Mouse (Mus musculus) CH12.LX (cell line): ENCODE measurements around the gene Zfp106. TPM values are rescaled to one million over a fixed set of nuclear protein-coding genes. Genes with fewer than 3 reads are reported as not detected.

Experiments
- DNase-seq: peaks from one replicate; pipeline ENCODE4 v3.0.0-alpha.2; 2013; ENCODE audit errors: extremely low read depth
- H3K27ac ChIP-seq: 2 replicates; pipeline ENCODE4 v1.5.1; 2012; ENCODE audit warnings: low read depth, mild to moderate bottlenecking, control low read depth, moderate library complexity; ENCODE audit not compliant: insufficient read depth
- H3K27me3 ChIP-seq: replicated peaks from 2 replicates; pipeline ENCODE3; 2012; ENCODE audit warnings: inconsistent platforms
- H3K36me3 ChIP-seq, 2 experiments: replicated peaks in 1 of 2; 2 replicates each; pipeline versions ENCODE3 to v1.6.1; 2012; ENCODE audit warnings: inconsistent platforms in 1 of 2, low read length in 1 of 2, mild to moderate bottlenecking in 1 of 2, mixed read lengths in 1 of 2, moderate library complexity in 1 of 2; ENCODE audit not compliant: control insufficient read depth in 1 of 2, insufficient read depth in 1 of 2
- H3K4me1 ChIP-seq, 2 experiments: 2 replicates each; pipeline ENCODE4 v1.6.1; 2012; ENCODE audit warnings: inconsistent platforms in 1 of 2, moderate library complexity in 1 of 2; ENCODE audit not compliant: insufficient read depth in 2 of 2, control insufficient read depth in 1 of 2
- H3K4me2 ChIP-seq: 2 replicates; pipeline ENCODE4 v1.6.1; 2012; ENCODE audit warnings: low read depth, mild to moderate bottlenecking, control low read depth; ENCODE audit not compliant: poor library complexity, insufficient read depth, severe bottlenecking
- H3K4me3 ChIP-seq, 3 experiments: fragments of 150-350 bp in 1 of 3; sonication (generic) in 1 of 3; replicated peaks in 1 of 3; 2 replicates each; pipeline versions ENCODE3 to v1.5.1; 2011 to 2012; ENCODE audit warnings: low read depth in 2 of 3, low read length in 2 of 3, mild to moderate bottlenecking in 2 of 3, moderate library complexity in 2 of 3, control low read depth in 1 of 3, improper control_type of control experiment in 1 of 3, inconsistent platforms in 1 of 3, mixed read lengths in 1 of 3; ENCODE audit not compliant: poor library complexity in 1 of 3
- H3K79me2 ChIP-seq: replicated peaks from 2 replicates; pipeline ENCODE4 v1.6.1; 2012; ENCODE audit warnings: mild to moderate bottlenecking, moderate library complexity; ENCODE audit not compliant: control insufficient read depth, poor library complexity, insufficient read depth, severe bottlenecking; ENCODE audit errors: extremely low read depth
- H3K9ac ChIP-seq: 2 replicates; pipeline ENCODE4 v1.6.1; 2012; ENCODE audit warnings: low read depth, mild to moderate bottlenecking, control low read depth, moderate library complexity; ENCODE audit not compliant: insufficient read depth
- H3K9me3 ChIP-seq: replicated peaks from 2 replicates; pipeline ENCODE3; 2012; ENCODE audit warnings: low read length, inconsistent platforms, mixed read lengths
- BHLHE40 ChIP-seq: IDR thresholded peaks from 2 replicates; pipeline ENCODE4 v1.6.1; 2011; ENCODE audit warnings: mild to moderate bottlenecking, low read depth, low read length, improper control_type of control experiment
- CHD2 ChIP-seq: IDR thresholded peaks from 2 replicates; pipeline ENCODE4 v1.6.1; 2011; ENCODE audit warnings: low read length, improper control_type of control experiment
- CTCF ChIP-seq, 2 experiments: IDR thresholded peaks in 1 of 2; conservative IDR thresholded peaks in 1 of 2; 2 replicates each; pipeline ENCODE4 v1.5.1; 2011 to 2012; ENCODE audit warnings: low read depth in 2 of 2, low read length in 2 of 2, improper control_type of control experiment in 1 of 2, inconsistent platforms in 1 of 2, mild to moderate bottlenecking in 1 of 2, moderate library complexity in 1 of 2
- E2F4 ChIP-seq: IDR thresholded peaks from 2 replicates; pipeline ENCODE4 v1.6.1; 2011; ENCODE audit warnings: low read depth, low read length, improper control_type of control experiment; ENCODE audit not compliant: insufficient replicate concordance
- ELF1 ChIP-seq: IDR thresholded peaks from 2 replicates; pipeline ENCODE4 v1.6.1; 2014; ENCODE audit warnings: low read depth, mild to moderate bottlenecking, inconsistent platforms, low read length, improper control_type of control experiment
- EP300 ChIP-seq: IDR thresholded peaks from 2 replicates; pipeline ENCODE4 v1.6.1; 2011; ENCODE audit warnings: low read length, improper control_type of control experiment
- ETS1 ChIP-seq: conservative IDR thresholded peaks from 2 replicates; pipeline ENCODE4 v1.6.1; 2012; ENCODE audit warnings: low read depth, mild to moderate bottlenecking, inconsistent platforms, low read length, improper control_type of control experiment, moderate library complexity
- GABPA ChIP-seq: IDR thresholded peaks from 2 replicates; pipeline ENCODE4 v1.6.1; 2012; ENCODE audit warnings: low read depth, low read length, improper control_type of control experiment, inconsistent platforms; ENCODE audit not compliant: insufficient replicate concordance
- JUND ChIP-seq: conservative IDR thresholded peaks from 2 replicates; pipeline ENCODE4 v1.6.1; 2011; ENCODE audit warnings: low read depth, low read length, improper control_type of control experiment
- KAT2A ChIP-seq: IDR thresholded peaks from 2 replicates; pipeline ENCODE4 v1.6.1; 2012; ENCODE audit warnings: low read length, improper control_type of control experiment, inconsistent platforms; ENCODE audit not compliant: insufficient replicate concordance
- MAZ ChIP-seq: IDR thresholded peaks from 2 replicates; pipeline ENCODE4 v1.6.1; 2012; ENCODE audit warnings: low read depth, mild to moderate bottlenecking, inconsistent platforms, low read length, improper control_type of control experiment, moderate library complexity
- MXI1 ChIP-seq: IDR thresholded peaks from 2 replicates; pipeline ENCODE4 v1.6.1; 2011; ENCODE audit warnings: mild to moderate bottlenecking, low read depth, low read length, improper control_type of control experiment
- NELFE ChIP-seq: IDR thresholded peaks from 2 replicates; pipeline ENCODE4 v1.6.1; 2011; ENCODE audit warnings: low read depth, low read length, improper control_type of control experiment
- PAX5 ChIP-seq: IDR thresholded peaks from 2 replicates; pipeline ENCODE4 v1.6.1; 2012; ENCODE audit warnings: low read length, inconsistent platforms, mixed read lengths
- POLR2A ChIP-seq: IDR thresholded peaks from 2 replicates; pipeline ENCODE4 v1.6.1; 2011; ENCODE audit warnings: low read depth, mild to moderate bottlenecking, improper control_type of control experiment, low read length
- POLR2AphosphoS2 ChIP-seq: IDR thresholded peaks from 2 replicates; pipeline ENCODE4 v1.6.1; 2011; ENCODE audit warnings: low read depth, low read length, improper control_type of control experiment
- SMC3 ChIP-seq: IDR thresholded peaks from 2 replicates; pipeline ENCODE4 v1.6.1; 2011; ENCODE audit warnings: low read depth, low read length, improper control_type of control experiment
- TCF12 ChIP-seq: IDR thresholded peaks from 2 replicates; pipeline ENCODE4 v1.6.1; 2014; ENCODE audit warnings: low read depth, mild to moderate bottlenecking, inconsistent platforms, low read length, improper control_type of control experiment
- UBTF ChIP-seq: IDR thresholded peaks from 2 replicates; pipeline ENCODE4 v1.6.1; 2012; ENCODE audit warnings: low read depth, mild to moderate bottlenecking, inconsistent platforms, low read length, improper control_type of control experiment, moderate library complexity
- ZKSCAN1 ChIP-seq: IDR thresholded peaks from 2 replicates; pipeline ENCODE4 v1.6.1; 2012; ENCODE audit warnings: low read depth, inconsistent platforms, low read length, improper control_type of control experiment, borderline replicate concordance
- ZMIZ1 ChIP-seq: IDR thresholded peaks from 2 replicates; pipeline ENCODE4 v1.6.1; 2012; ENCODE audit warnings: low read depth, mild to moderate bottlenecking, inconsistent platforms, low read length, improper control_type of control experiment
- ZNF384 ChIP-seq: IDR thresholded peaks from 2 replicates; pipeline ENCODE4 v1.6.1; 2012; ENCODE audit warnings: low read depth, low read length, improper control_type of control experiment, inconsistent platforms
- dilution Hi-C: fragments of 300-500 bp; cut with MboI; formaldehyde crosslinking; loops from 2 replicates; pipeline ENCODE4 v1.14.3; 2020; ENCODE audit warnings: low sequenced_read_pairs; ENCODE audit not compliant: extremely low pct_unique_long_range_greater_than_20kb, extremely low pct_ligation_motif_present
- in situ Hi-C: fragments of 300-500 bp; cut with MboI; formaldehyde crosslinking; loops from 3 replicates; pipeline ENCODE4 v1.14.3; 2019; ENCODE audit warnings: low sequenced_read_pairs, low pct_ligation_motif_present, low pct_unique_long_range_greater_than_20kb, mixed read lengths
- polyA plus RNA-seq: library from polyadenylated mRNA; unstranded; fragments of >175 nt; gene quantifications from 2 replicates; pipeline ENCODE4 v1.2.1, GENCODE M21; 2012; ENCODE audit warnings: low read depth; ENCODE audit not compliant: insufficient read length
- total RNA-seq, 2 experiments: library from RNA; depleted of rRNA; stranded (reverse); fragments of 300-350 nt in 1 of 2; fragments of >200 nt in 1 of 2; gene quantifications; 2 replicates each; pipeline ENCODE4 v1.2.3; 2012 to 2014

Gene Zfp106
- total and polyA plus RNA-seq, 3 experiments: 93.8 to 183 (median 130) TPM

DNA sequence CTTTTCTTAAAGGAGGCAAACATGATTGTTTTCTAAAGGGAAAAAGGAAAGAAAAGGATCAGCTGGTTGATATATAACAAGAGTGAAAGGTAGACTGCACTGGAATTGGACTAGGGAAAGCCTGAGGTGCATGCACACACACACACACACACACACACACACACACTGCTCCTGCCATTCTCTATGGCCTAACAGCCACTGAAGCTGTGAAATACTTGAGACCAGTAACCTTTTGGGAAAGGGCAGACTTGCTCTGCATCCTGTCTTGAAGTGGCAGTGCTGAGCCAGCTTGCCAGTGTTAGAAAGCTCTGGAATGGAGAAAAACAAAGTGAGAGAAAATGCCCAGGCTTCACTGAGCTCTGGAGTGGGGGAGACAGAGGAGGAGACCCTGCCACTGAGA lies 95.6 kb downstream of the Zfp106 start:
- Histone ChIP-seq H3K79me2 (no peaks in the 10 kb centered on the region), H3K4me1 (peaks cover 9 to 24% of the 10 kb centered on the region in 2 experiments), H3K36me3 (no peaks in the 10 kb centered on the region), H3K4me3 (no peak overlapping the region), H3K27ac (no peak overlapping the region), H3K9ac (no peak overlapping the region), H3K27me3 (no peaks in the 10 kb centered on the region), H3K4me2 (no peak overlapping the region), H3K9me3 (no peaks in the 10 kb centered on the region)
- dilution Hi-C loops (no loop called here), in situ Hi-C loops (loop anchor here (10.0 to 25.0 kb wide), 2 partner anchors 407 to 644 kb away; partner anchors contain the start of gene Tgm7)
- TF ChIP-seq NELFE (no peak), TCF12 (no peak), SMC3 (no peak), ZKSCAN1 (no peak), MAZ (no peak), ETS1 (no peak), KAT2A (no peak), ZMIZ1 (no peak), BHLHE40 (no peak), E2F4 (no peak), ZNF384 (no peak), POLR2A (no peak), PAX5 (no peak), POLR2AphosphoS2 (no peak), MXI1 (no peak), GABPA (no peak), EP300 (no peak), CHD2 (no peak), CTCF (conservative IDR thresholded peaks at IDR 0.05 in 1 of 2, IDR thresholded peaks at IDR 0.05 in 1 of 2; ENCODE audit: low read depth in 2 of 2, low read length in 2 of 2) (no peak)
- no peak for DNase-seq

DNA sequence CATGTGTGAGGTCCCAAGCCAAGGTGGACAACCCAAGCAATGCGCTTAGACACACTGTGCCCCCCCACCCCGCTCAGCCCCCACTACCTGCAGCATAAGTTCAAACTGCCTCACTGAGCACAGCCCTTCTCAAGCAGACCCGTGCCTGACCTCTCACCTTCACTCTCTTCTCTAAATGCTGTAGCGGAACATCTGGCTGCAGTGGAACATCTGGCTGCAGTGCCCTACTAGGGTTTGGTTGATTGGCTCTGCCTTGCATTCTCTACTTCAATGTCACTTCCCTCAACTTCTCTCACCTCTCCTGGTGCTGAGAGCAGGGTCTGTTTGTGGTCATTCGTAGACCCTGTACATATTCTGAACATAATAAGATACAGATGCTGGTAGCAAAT lies 98.3 kb downstream of the Zfp106 start:
- H3K4me3 ChIP-seq: no peak overlapping the region
- DNase-seq: no peak
- no peak overlapping the region for H3K27ac ChIP-seq
- no peaks in the 10 kb centered on the region for H3K9me3 ChIP-seq
- H3K79me2 ChIP-seq: no peaks in the 10 kb centered on the region
- dilution Hi-C loops: no loop called here
- H3K4me2 ChIP-seq: no peak overlapping the region
- no peaks in the 10 kb centered on the region for H3K27me3 ChIP-seq
- peaks cover 9 to 24% of the 10 kb centered on the region in 2 experiments for H3K4me1 ChIP-seq
- no peak overlapping the region for H3K9ac ChIP-seq
- peaks cover 0 to 7% of the 10 kb centered on the region in 2 experiments for H3K36me3 ChIP-seq
- in situ Hi-C loops: loop anchor here (10.0 to 25.0 kb wide), 2 partner anchors 409 to 647 kb away; partner anchors contain the start of gene Tgm7
- TF ChIP-seq UBTF (no peak), ELF1 (no peak), JUND (no peak), ZNF384 (no peak)
